In the genomic region with DNA sequence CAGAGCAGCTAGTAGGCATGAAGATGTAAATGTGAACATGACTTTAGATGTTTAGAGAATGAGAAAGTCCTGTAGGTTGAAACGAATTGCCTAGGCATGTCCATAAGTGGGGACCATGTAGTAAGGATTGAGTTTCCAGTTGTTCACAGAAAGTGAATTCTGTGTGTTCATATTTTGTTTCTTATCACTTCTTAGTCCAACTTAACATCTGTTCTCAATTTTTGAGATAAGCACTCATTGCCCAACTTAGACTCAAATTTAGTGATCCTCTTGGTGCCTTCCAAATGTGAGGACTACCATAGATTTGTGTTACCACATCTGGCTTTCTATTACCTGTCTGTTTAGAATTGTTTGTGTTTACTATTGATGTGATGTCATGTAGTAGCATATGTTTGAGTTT, we compare ENCODE assay signal across 23 mouse cellular contexts. TPM values are rescaled to one million over a fixed set of nuclear protein-coding genes. Genes with fewer than 3 reads are reported as not detected.
DNase-seq lines count a peak whose midpoint lies in the region; ATAC-seq lines count a peak whose summit lies in the region.
"Had no signal": no experiment of that assay in that cellular context is flagged by ENCODE, and none has a peak within 500 bp of the region (broad histone marks: within the 10 kb centered on the region; RNA-seq: fewer than 3 reads in every experiment).

No protein-coding gene starts in this region.

- H3K4me1 ChIP-seq in liver, embryonic 13.5 days (replicated peaks): peaks cover 13% of the 10 kb centered on the region
- H3K4me1 ChIP-seq: forebrain, embryonic 13.5 days; heart, embryonic 15.5 days; limb, embryonic 10.5 days; midbrain, embryonic 13.5 days; neural tube, embryonic 12.5 days had no signal

- no peak overlapping the region for H3K9ac ChIP-seq in liver, embryonic 13.5 days
- H3K9ac ChIP-seq: forebrain, embryonic 13.5 days; heart, embryonic 15.5 days; hindbrain, embryonic 14.5 days; midbrain, embryonic 13.5 days; neural tube, embryonic 12.5 days had no signal

- no peaks in the 10 kb centered on the region for H3K27me3 ChIP-seq in liver, embryonic 13.5 days
- H3K27me3 ChIP-seq: forebrain, embryonic 13.5 days; heart, embryonic 15.5 days; midbrain, embryonic 13.5 days; neural tube, embryonic 12.5 days had no signal

- 48% methylated on average over 1 of the region's 1 CpGs for WGBS in liver, embryonic 13.5 days (ENCODE audit: insufficient replicate concordance)

- no peaks in the 10 kb centered on the region for H3K9me3 ChIP-seq in liver, embryonic 13.5 days (replicated peaks)
- H3K9me3 ChIP-seq: forebrain, embryonic 13.5 days; heart, embryonic 15.5 days; limb, embryonic 10.5 days; midbrain, embryonic 13.5 days; neural tube, embryonic 12.5 days had no signal

- no peaks in the 10 kb centered on the region for H3K36me3 ChIP-seq in liver, embryonic 13.5 days
- H3K36me3 ChIP-seq: heart, embryonic 15.5 days; limb, embryonic 10.5 days; midbrain, embryonic 13.5 days; neural tube, embryonic 12.5 days had no signal

- DNase-seq in 3T3-L1 (ENCODE audit: low read depth, low spot score): peak; percentile 4
- peak; percentile 43 for DNase-seq in c-Kit-positive CD71-positive TER-119-positive erythroid progenitor cells, embryonic 14.5 days (ENCODE audit: low spot score)
- no peak for DNase-seq in liver, embryonic 13.5 days
- DNase-seq in ovary, postnatal 36 days (ENCODE audit: low spot score): no peak
- DNase-seq in kidney, postnatal 36 days: no peak
- DNase-seq: adrenal gland, postnatal 10 days; cerebellum, adult 8-10 months; gastrocnemius, adult 2 months; heart, postnatal 4 days; kidney, adult 2 months; retina, postnatal 1 day; right cerebral cortex, postnatal 4 days; thymus, postnatal 14 days had no signal

- peak overlapping the region; percentile 58 for H3K27ac ChIP-seq in liver, embryonic 13.5 days
- H3K27ac ChIP-seq: forebrain, embryonic 13.5 days; gastrocnemius, adult 2 months; heart, embryonic 15.5 days; hindbrain, embryonic 14.5 days; kidney, postnatal 0 days; layer of hippocampus, adult 2 months; limb, embryonic 10.5 days; midbrain, embryonic 13.5 days; neural tube, embryonic 12.5 days had no signal

- H3K4me3 ChIP-seq in liver, embryonic 13.5 days (replicated peaks): no peak overlapping the region
- H3K4me3 ChIP-seq: forebrain, embryonic 13.5 days; gastrocnemius, adult 2 months; heart, embryonic 15.5 days; layer of hippocampus, adult 2 months; limb, embryonic 10.5 days; midbrain, embryonic 13.5 days; neural tube, embryonic 12.5 days had no signal

- peak overlapping the region; percentile 39 for H3K4me2 ChIP-seq in liver, embryonic 13.5 days
- H3K4me2 ChIP-seq: forebrain, embryonic 13.5 days; heart, embryonic 15.5 days; hindbrain, embryonic 14.5 days; midbrain, embryonic 13.5 days; neural tube, embryonic 12.5 days had no signal

- ATAC-seq in liver, embryonic 13.5 days (ENCODE audit: low read depth): peak; percentile 52
- ATAC-seq in megakaryocyte progenitor cell, adult 5-6 weeks (replicated peaks; ENCODE audit: poor library complexity): peak; percentile 26
- ATAC-seq in CD4-positive, CD25-positive, alpha-beta regulatory T cell, adult 4 months: no peak
- ATAC-seq: forebrain, embryonic 13.5 days; midbrain, embryonic 13.5 days had no signal

RNA-seq across cellular contexts. Expression of a gene that starts 3.3 kb away (rescaled TPM):
- 50.9 and 67.4 TPM in 2 replicates for polyA plus RNA-seq in liver, embryonic 13.5 days (2015; fragmentation: Nextera tagmentation; extraction: Ambion mirVana)
- total RNA-seq in megakaryocyte progenitor cell, adult 5-6 weeks (2015): 212 and 221 TPM in 2 replicates
- 121 and 128 TPM in 2 replicates for total RNA-seq in megakaryocyte progenitor cell, adult 5-6 weeks (2017)
- polyA plus RNA-seq in CD4-positive, CD25-positive, alpha-beta regulatory T cell, adult 4 months (2017; shearing (Covaris generic)): 100 to 1,000 TPM; 192 to 196 TPM

Comparison
In these comparisons a context has a peak if more than half of its experiments do, and no peak if none do; other contexts are left out.
1. DNase-seq: peak in 3T3-L1 (single experiment) and c-Kit-positive CD71-positive TER-119-positive erythroid progenitor cells, embryonic 14.5 days (single experiment); none in liver, embryonic 13.5 days (single experiment), ovary, postnatal 36 days (single experiment) and kidney, postnatal 36 days (0 of 2).